Mouse (Mus musculus) lung, adult 2 months (tissue): ENCODE data around the gene Samd13. TPM values are rescaled to one million over a fixed set of nuclear protein-coding genes. Genes with fewer than 3 reads are reported as not detected.

Experiments used
- DNase-seq: peaks from one replicate; pipeline ENCODE4 v3.0.0; 2022
- H3K4me1 ChIP-seq: fragments of 200-500 bp; 2 replicates; pipeline ENCODE4 v1.6.1; 2011; ENCODE audit warnings: low read length; ENCODE audit not compliant: control insufficient read depth, insufficient read depth
- H3K4me3 ChIP-seq: fragments of 200-500 bp; replicated peaks from 2 replicates; pipeline ENCODE3; 2011; ENCODE audit warnings: low read depth, mild to moderate bottlenecking, control low read depth, low read length; ENCODE audit errors: extremely low read depth
- CTCF ChIP-seq: fragments of 200-500 bp; IDR thresholded peaks from 2 replicates; pipeline ENCODE4 v1.5.1; 2011; ENCODE audit warnings: mild to moderate bottlenecking, low read length, control low read depth; ENCODE audit not compliant: insufficient read depth
- POLR2A ChIP-seq: fragments of 200-500 bp; IDR thresholded peaks from 2 replicates; pipeline ENCODE4 v1.6.1; 2011; ENCODE audit warnings: low read depth, mild to moderate bottlenecking, control low read depth, low read length, borderline replicate concordance; ENCODE audit errors: extremely low read depth
- WGBS: fragments of 180-500 bp; shearing (Covaris S2); methylation state at CpG from one replicate; pipeline ENCODE4 v1.1.7; 2018; 5-methylcytosine and 5-hydroxymethylcytosine counted together
- polyA plus RNA-seq: library from polyadenylated mRNA; depleted of rRNA; stranded (reverse); fragments of >200 nt; gene quantifications from 2 replicates; pipeline ENCODE4 v1.2.3, GENCODE M21; 2012; rRNA removed

The Samd13 gene
- polyA plus RNA-seq, 1 experiment = 0.17 TPM

- WGBS = 77% methylated on average over 6 of the region's 6 CpGs
- H3K4me1 ChIP-seq = no peaks in the 10 kb centered on the region
- no peak for TF ChIP-seq POLR2A
- TF ChIP-seq CTCF = no peak
- DNase-seq = no peak
- H3K4me3 ChIP-seq = no peak overlapping the region
Measured at GRCm38 (mm10) chr3:146599198-146599900, 86.0 kb downstream of the Samd13 start.

DNA sequence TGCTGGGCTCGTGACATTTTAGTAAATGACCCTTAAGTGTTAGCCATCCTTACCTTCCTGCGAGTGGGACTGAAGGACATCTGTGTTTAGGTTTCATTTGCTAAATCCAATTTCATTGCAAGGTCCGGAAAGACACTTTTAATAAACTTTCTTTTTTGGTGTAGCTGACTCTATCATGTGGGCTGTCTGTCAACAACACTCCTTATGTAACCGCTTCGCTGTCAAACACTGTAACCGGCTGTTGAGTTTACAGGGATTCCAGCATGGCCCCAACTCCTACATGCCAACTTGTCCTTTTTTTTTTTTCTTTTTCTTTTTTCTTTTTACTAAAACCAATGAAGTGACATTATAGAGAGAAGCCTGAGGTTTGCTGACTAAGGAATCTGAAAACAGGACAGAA is 87.0 kb downstream of the Samd13 start:
- Histone ChIP-seq H3K4me3 (peak overlapping the region; percentile 58), H3K4me1 (no peaks in the 10 kb centered on the region)
- no peak for DNase-seq
- WGBS = 42% methylated on average over 6 of the region's 6 CpGs
- TF ChIP-seq POLR2A (no peak), CTCF (no peak)

- DNase-seq = no peak
- no peak for TF ChIP-seq POLR2A
- no peak for TF ChIP-seq CTCF
- 91% methylated on average over 7 of the region's 7 CpGs for WGBS
- H3K4me3 ChIP-seq = no peak overlapping the region
- H3K4me1 ChIP-seq = no peaks in the 10 kb centered on the region
Measured at GRCm38 (mm10) chr3:146596864-146597263, 88.5 kb downstream of the Samd13 start.

- TF ChIP-seq CTCF (no peak), POLR2A (no peak)
- DNase-seq = no peak
- Histone ChIP-seq H3K4me1 (no peaks in the 10 kb centered on the region), H3K4me3 (no peak overlapping the region)
- WGBS = 83% methylated on average over 8 of the region's 8 CpGs
Measured at GRCm38 (mm10) chr3:146596387-146596786, 89.0 kb downstream of the Samd13 start.

DNA sequence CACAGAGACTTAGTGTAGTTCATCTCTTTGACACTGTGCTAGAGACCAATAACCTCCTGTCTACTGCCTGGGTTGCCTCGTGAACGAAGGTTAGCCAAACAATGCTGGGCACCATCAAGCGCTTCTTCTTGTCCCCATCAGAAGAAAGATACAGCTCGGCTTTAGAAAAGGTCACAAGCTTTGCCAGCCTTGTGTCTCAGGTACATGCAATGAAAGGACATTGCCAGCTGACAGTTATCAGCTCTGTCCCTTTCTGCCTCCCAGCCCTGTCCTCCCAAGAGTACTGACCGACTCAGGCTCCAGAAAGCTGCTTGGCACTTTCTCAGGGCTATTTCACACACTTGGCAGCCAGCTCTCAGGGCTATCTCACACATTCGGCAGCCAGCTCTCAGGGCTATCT is 90.0 kb downstream of the Samd13 start:
- H3K4me3 ChIP-seq = no peak overlapping the region
- H3K4me1 ChIP-seq = no peaks in the 10 kb centered on the region
- TF ChIP-seq CTCF = no peak
- TF ChIP-seq POLR2A = no peak
- no peak for DNase-seq
- WGBS = 85% methylated on average over 6 of the region's 6 CpGs

Other genes with a start within 250 kb of the Samd13 start
- 4.9 and 5.6 TPM in 2 replicates for gene Ctbs, start 235.8 kb downstream of the Samd13 start, polyA plus RNA-seq
- 0.85 and 0.88 TPM in 2 replicates for gene Spata1, start 185.8 kb downstream of the Samd13 start, polyA plus RNA-seq
- gene Gng5, start 185.8 kb downstream of the Samd13 start, polyA plus RNA-seq = 341 and 495 TPM in 2 replicates
- 7.0 and 10.4 TPM in 2 replicates for gene Rpf1, start 164.2 kb downstream of the Samd13 start, polyA plus RNA-seq
- gene Uox, start 115.2 kb downstream of the Samd13 start, polyA plus RNA-seq = 0.40 and 0.82 TPM in 2 replicates
- gene Dnase2b, start 70.0 kb downstream of the Samd13 start, polyA plus RNA-seq = 0.04 TPM in 1 of 2 replicates, not detected in the other
- gene 4930503B20Rik, start 34.3 kb downstream of the Samd13 start, polyA plus RNA-seq = not detected in 2 replicates
- 21.2 and 26.1 TPM in 2 replicates for gene Prkacb, start 127.4 kb upstream of the Samd13 start, polyA plus RNA-seq
- 7.0 and 9.2 TPM in 2 replicates for gene Ttll7, start 166.8 kb upstream of the Samd13 start, polyA plus RNA-seq